Mouse (Mus musculus) E14TG2a.4 (cell line): ENCODE data around the gene Letmd1.
"Not testable (repeated sequence)": the region's sequence is repeated elsewhere in the genome, so short reads cannot be mapped to it uniquely, and the experiment has no call there.

Source experiments
- H3K27me3 ChIP-seq: 2 replicates; pipeline ENCODE4 v1.6.1; 2014; ENCODE audit warnings: low read length, control low read depth; ENCODE audit not compliant: insufficient read depth
- H3K36me3 ChIP-seq: 2 replicates; pipeline ENCODE4 v1.6.1; 2014; ENCODE audit warnings: low read length, control low read depth; ENCODE audit not compliant: insufficient read depth
- H3K4me1 ChIP-seq: replicated peaks from 2 replicates; pipeline ENCODE4 v1.6.1; 2014; ENCODE audit warnings: low read depth, low read length, control low read depth
- H3K4me3 ChIP-seq: replicated peaks from 2 replicates; pipeline ENCODE4 v1.5.1; 2014; ENCODE audit warnings: mild to moderate bottlenecking, low read length
- H3K9me3 ChIP-seq: 2 replicates; pipeline ENCODE4 v1.6.1; 2014; ENCODE audit warnings: low read length, control low read depth
- CTCF ChIP-seq: conservative IDR thresholded peaks from 2 replicates; pipeline ENCODE4 v1.5.1; 2014; ENCODE audit warnings: low read length
- NANOG ChIP-seq: IDR thresholded peaks from 2 replicates; pipeline ENCODE4 v1.6.1; 2014; ENCODE audit warnings: borderline replicate concordance, low read length, mixed read lengths
- POU5F1 ChIP-seq: IDR thresholded peaks from 2 replicates; pipeline ENCODE4 v1.6.1; 2014; ENCODE audit warnings: low read length, borderline replicate concordance

The Letmd1 gene

GRCm38 (mm10) chr15:100468295-100469188, at the start of gene Letmd1:
TSS of gene Letmd1 (plus strand) at chr15:100469023.
- no peaks in the 10 kb centered on the region for H3K9me3 ChIP-seq
- H3K27me3 ChIP-seq: peaks cover 20% of the 10 kb centered on the region
- H3K36me3 ChIP-seq: no peaks in the 10 kb centered on the region
- TF ChIP-seq NANOG (no peak), CTCF (peak; percentile 21; the same call in 1 of the 2 replicates)
- H3K4me3 ChIP-seq: peak within 1 kb of the TSS; percentile 85
- peaks cover 52% of the 10 kb centered on the region for H3K4me1 ChIP-seq

GRCm38 (mm10) chr15:100419311-100419710, 49.5 kb upstream of the Letmd1 start:
- Histone ChIP-seq H3K27me3 (peaks cover 17% of the 10 kb centered on the region), H3K9me3 (no peaks in the 10 kb centered on the region), H3K36me3 (peaks cover 5% of the 10 kb centered on the region; the same call in 1 of the 2 replicates), H3K4me3 (no peak overlapping the region), H3K4me1 (peaks cover 47% of the 10 kb centered on the region)
- TF ChIP-seq NANOG: no peak
- no peak for TF ChIP-seq CTCF
- TF ChIP-seq POU5F1: no peak

GRCm38 (mm10) chr15:100419901-100420745, 48.7 kb upstream of the Letmd1 start:
- peaks cover 5% of the 10 kb centered on the region; the same call in 1 of the 2 replicates for H3K36me3 ChIP-seq
- H3K4me3 ChIP-seq: no peak overlapping the region
- no peak for TF ChIP-seq POU5F1
- TF ChIP-seq CTCF: no peak
- TF ChIP-seq NANOG: no peak
- peaks cover 25% of the 10 kb centered on the region for H3K27me3 ChIP-seq
- H3K4me1 ChIP-seq: peaks cover 50% of the 10 kb centered on the region
- H3K9me3 ChIP-seq: no peaks in the 10 kb centered on the region

- no peak overlapping the region for H3K4me3 ChIP-seq
- TF ChIP-seq POU5F1 (no peak), CTCF (no peak), NANOG (no peak)
These were observed 47.6 kb upstream of the Letmd1 start for GRCm38 (mm10) chr15:100421059-100421757.

DNA sequence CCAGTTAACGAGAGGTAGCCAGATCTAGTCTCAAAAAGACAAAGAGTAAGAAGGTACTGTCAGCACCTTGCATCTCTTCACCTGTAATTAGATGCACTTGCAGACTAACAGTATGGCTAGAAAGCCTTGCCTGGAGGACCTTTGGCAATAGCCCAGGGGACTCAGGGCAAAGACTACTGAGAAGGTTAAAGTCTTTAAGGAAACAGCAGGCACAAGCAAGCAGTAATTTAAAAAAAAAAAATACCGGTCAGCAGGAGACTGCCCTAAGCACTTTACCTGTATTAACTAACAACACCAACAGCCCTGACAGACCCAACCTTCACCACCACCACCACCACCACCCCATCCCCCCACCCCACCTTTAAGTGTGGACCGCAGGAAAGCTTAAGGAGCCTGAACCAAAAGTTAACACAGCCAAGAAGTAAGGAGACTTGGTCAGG, 47.0 kb upstream of the Letmd1 start, which contains the start of gene Gm5475:
Gm5475 (plus strand) TSS at position 390 of the 440 bp plus-strand sequence.
- H3K27me3 ChIP-seq: peaks cover 29% of the 10 kb centered on the region
- not testable (repeated sequence) for H3K9me3 ChIP-seq, H3K36me3 ChIP-seq
- H3K4me1 ChIP-seq: peaks cover 46% of the 10 kb centered on the region
- H3K4me3 ChIP-seq: peak within 1 kb of the TSS; percentile 93

More at GRCm38 (mm10) chr15:100421059-100421757, 47.6 kb upstream of the Letmd1 start:
- Histone ChIP-seq H3K4me1 (peaks cover 46% of the 10 kb centered on the region), H3K9me3 (no peaks in the 10 kb centered on the region), H3K27me3 (peaks cover 29% of the 10 kb centered on the region), H3K36me3 (peaks cover 5% of the 10 kb centered on the region; the same call in 1 of the 2 replicates)

DNA sequence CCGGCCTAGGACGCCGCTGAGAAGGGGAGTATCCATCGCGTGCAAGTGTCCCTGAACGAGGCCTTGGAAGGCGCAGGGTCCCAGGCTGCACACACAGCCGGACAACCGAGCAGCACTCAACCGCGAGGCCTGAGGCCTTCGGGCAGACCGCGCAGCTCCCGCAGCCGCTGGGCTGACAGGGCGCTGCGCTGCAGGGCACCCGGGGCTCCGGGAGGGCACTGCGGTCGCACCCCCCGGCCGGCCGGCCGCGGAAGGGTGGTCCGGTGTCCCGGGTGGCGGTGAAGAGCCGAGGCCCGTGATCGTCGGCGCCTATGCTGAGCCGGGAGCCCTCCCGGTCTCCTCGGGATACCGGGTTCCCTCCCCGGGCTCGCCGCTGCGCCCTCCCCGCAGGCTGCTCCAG, 46.3 kb upstream of the Letmd1 start:
- Histone ChIP-seq H3K4me3 (peak overlapping the region; percentile 93), H3K36me3 (peaks cover 5% of the 10 kb centered on the region; the same call in 1 of the 2 replicates)

GRCm38 (mm10) chr15:100422899-100423860, 45.6 kb upstream of the Letmd1 start:
- H3K27me3 ChIP-seq: peaks cover 29% of the 10 kb centered on the region
- TF ChIP-seq NANOG (no peak), CTCF (no peak), POU5F1 (no peak)
- no peaks in the 10 kb centered on the region for H3K9me3 ChIP-seq
- peaks cover 53% of the 10 kb centered on the region for H3K4me1 ChIP-seq
- peak overlapping the region; percentile 93 for H3K4me3 ChIP-seq
- peaks cover under 1% of the 10 kb centered on the region; the same call in 1 of the 2 replicates for H3K36me3 ChIP-seq

More for the DNA sequence above, 46.3 kb upstream of the Letmd1 start:
- TF ChIP-seq NANOG: no peak
- no peak for TF ChIP-seq CTCF
- H3K4me1 ChIP-seq: peaks cover 50% of the 10 kb centered on the region
- H3K9me3 ChIP-seq: no peaks in the 10 kb centered on the region
- peaks cover 29% of the 10 kb centered on the region for H3K27me3 ChIP-seq
